Mouse (Mus musculus) lung, postnatal 0 days (tissue): ENCODE results near the gene Cdk5r2. TPM values are rescaled to one million over a fixed set of nuclear protein-coding genes. Genes with fewer than 3 reads are reported as not detected.
A peak's percentile ranks its signal among the peaks of the same experiment; 100 is the strongest.
"Not testable (repeated sequence)": the region's sequence is repeated elsewhere in the genome, so short reads cannot be mapped to it uniquely, and the experiment has no call there.

Experiments used
- ATAC-seq: fragments of 200-750 bp; cut with Nextera tagmentation; 2 replicates; pipeline ENCODE4 v1.8.0; 2017; ENCODE audit warnings: moderate library complexity
- DNase-seq: peaks from one replicate; pipeline ENCODE4 v3.0.0-alpha.2; 2016; ENCODE audit warnings: low spot score
- H3K27ac ChIP-seq: fragments of 300-500 bp; sonication (generic); 2 replicates; pipeline ENCODE4 v1.5.1; 2014; ENCODE audit warnings: antibody characterized with exemption, mild to moderate bottlenecking, low read length, mixed read lengths
- H3K27me3 ChIP-seq: fragments of 300-500 bp; sonication (generic); replicated peaks from 2 replicates; pipeline ENCODE4 v1.6.1; 2014; ENCODE audit warnings: low read length, mixed read lengths; ENCODE audit not compliant: insufficient read depth
- H3K36me3 ChIP-seq: fragments of 300-500 bp; sonication (generic); 2 replicates; pipeline ENCODE4 v1.6.1; 2014; ENCODE audit warnings: low read length, mixed read lengths; ENCODE audit not compliant: insufficient read depth
- H3K4me1 ChIP-seq: fragments of 300-500 bp; sonication (generic); 2 replicates; pipeline ENCODE4 v1.6.1; 2014; ENCODE audit warnings: antibody characterized with exemption, low read depth, low read length, mixed read lengths; ENCODE audit not compliant: insufficient read depth
- H3K4me2 ChIP-seq: fragments of 300-500 bp; sonication (generic); replicated peaks from 2 replicates; pipeline ENCODE4 v1.6.1; 2014; ENCODE audit warnings: low read depth, mild to moderate bottlenecking, low read length, moderate library complexity, mixed read lengths
- H3K4me3 ChIP-seq: fragments of 300-500 bp; sonication (generic); 2 replicates; pipeline ENCODE4 v1.5.1; 2014; ENCODE audit warnings: low read depth, low read length
- H3K9ac ChIP-seq: fragments of 300-500 bp; sonication (generic); replicated peaks from 2 replicates; pipeline ENCODE4 v1.6.1; 2014; ENCODE audit warnings: low read depth, mild to moderate bottlenecking
- H3K9me3 ChIP-seq: fragments of 300-500 bp; sonication (generic); 2 replicates; pipeline ENCODE4 v1.6.1; 2016; ENCODE audit warnings: low read length, mixed read lengths
- CTCF ChIP-seq: IDR thresholded peaks from 2 replicates; pipeline ENCODE4 v1.5.1; 2016; ENCODE audit warnings: antibody characterized with exemption, mild to moderate bottlenecking
- EP300 ChIP-seq: IDR thresholded peaks from 2 replicates; pipeline ENCODE4 v1.6.1; 2016; ENCODE audit warnings: antibody characterized with exemption, mild to moderate bottlenecking, control low read depth
- WGBS: fragments of 180-500 bp; shearing (Covaris S2); extraction: QIAGEN DNeasy Blood & Tissue Kit; methylation state at CpG from one replicate; pipeline ENCODE4 v1.1.7; 2014; 5-methylcytosine and 5-hydroxymethylcytosine counted together
- polyA plus RNA-seq: library from polyadenylated mRNA; unstranded; fragments of >200 nt; fragmentation: Nextera tagmentation; extraction: Ambion mirVana; gene quantifications from 2 replicates; pipeline ENCODE4 v1.2.1, GENCODE M21; 2015

The Cdk5r2 gene
- polyA plus RNA-seq, 1 experiment from 2014 or later, result not detected

- ATAC-seq (peak; percentile 86), DNase-seq (peak; percentile 91)
- peaks cover 56% of the 10 kb centered on the region for H3K27me3 ChIP-seq
- H3K4me1 ChIP-seq, result peaks cover 12% of the 10 kb centered on the region; the same call in 1 of the 2 replicates
- TF ChIP-seq CTCF, result peak; percentile 95
- no peak for TF ChIP-seq EP300
- H3K9ac ChIP-seq, result no peak overlapping the region
- no peak overlapping the region for H3K27ac ChIP-seq
- 0 out of 2 replicates have a peak overlapping the region, but pooled peaks have one; percentile 2 for H3K4me3 ChIP-seq
- under 1% methylated on average over 16 of the region's 16 CpGs for WGBS
- H3K36me3 ChIP-seq, result no peaks in the 10 kb centered on the region
- H3K9me3 ChIP-seq, result no peaks in the 10 kb centered on the region
- H3K4me2 ChIP-seq, result 0 out of 2 replicates have a peak overlapping the region, but pooled peaks have one; percentile 4
Measured at GRCm38 (mm10) chr1:74808078-74808477, 46.7 kb upstream of the Cdk5r2 start.

- H3K36me3 ChIP-seq, result no peaks in the 10 kb centered on the region
- ATAC-seq (no peak), DNase-seq (no peak)
- no peak overlapping the region for H3K4me3 ChIP-seq
- peaks cover 46% of the 10 kb centered on the region for H3K27me3 ChIP-seq
- H3K4me1 ChIP-seq, result peaks cover 12% of the 10 kb centered on the region; the same call in 1 of the 2 replicates
- WGBS, result 51% methylated on average over 10 of the region's 10 CpGs
- no peak overlapping the region for H3K27ac ChIP-seq
- no peak overlapping the region for H3K4me2 ChIP-seq
- no peak overlapping the region for H3K9ac ChIP-seq
- H3K9me3 ChIP-seq, result no peaks in the 10 kb centered on the region
- TF ChIP-seq EP300 (no peak), CTCF (no peak)
Measured at GRCm38 (mm10) chr1:74809007-74809406, 45.7 kb upstream of the Cdk5r2 start.

- 73% methylated on average over 9 of the region's 9 CpGs for WGBS
- Histone ChIP-seq H3K9me3 (no peaks in the 10 kb centered on the region), H3K27ac (no peak overlapping the region), H3K27me3 (no peaks in the 10 kb centered on the region), H3K4me2 (no peak overlapping the region), H3K4me1 (no peaks in the 10 kb centered on the region), H3K9ac (no peak overlapping the region), H3K4me3 (no peak overlapping the region), H3K36me3 (no peaks in the 10 kb centered on the region)
- TF ChIP-seq EP300 (no peak), CTCF (peak; percentile 41)
- ATAC-seq, result no peak
- no peak for DNase-seq
Measured at GRCm38 (mm10) chr1:74814931-74815647, 39.6 kb upstream of the Cdk5r2 start.

- 88% methylated on average over 6 of the region's 6 CpGs for WGBS
- H3K9ac ChIP-seq, DNase-seq, H3K4me3 ChIP-seq, H3K27ac ChIP-seq, H3K4me1 ChIP-seq, H3K27me3 ChIP-seq, H3K9me3 ChIP-seq, ATAC-seq, H3K4me2 ChIP-seq, H3K36me3 ChIP-seq: not testable (repeated sequence)
Measured at GRCm38 (mm10) chr1:74815965-74816364, 38.8 kb upstream of the Cdk5r2 start.

- DNase-seq, result peak; percentile 96
- no peaks in the 10 kb centered on the region for H3K36me3 ChIP-seq
- no peak for TF ChIP-seq CTCF
- TF ChIP-seq EP300, result peak; percentile 67
- no peaks in the 10 kb centered on the region for H3K9me3 ChIP-seq
- H3K4me2 ChIP-seq, result peak overlapping the region; percentile 73
- H3K27me3 ChIP-seq, result no peaks in the 10 kb centered on the region
- H3K9ac ChIP-seq, result peak overlapping the region; percentile 79
- H3K27ac ChIP-seq, result peak overlapping the region; percentile 85
- 4% methylated on average over 38 of the region's 38 CpGs for WGBS
- ATAC-seq, result peak; percentile 95
- no peaks in the 10 kb centered on the region for H3K4me1 ChIP-seq
- peak overlapping the region; percentile 71 for H3K4me3 ChIP-seq
Measured at GRCm38 (mm10) chr1:74816612-74817199, 38.0 kb upstream of the Cdk5r2 start.

- Histone ChIP-seq H3K9me3 (no peaks in the 10 kb centered on the region), H3K4me3 (peak overlapping the region; percentile 71), H3K4me2 (peak overlapping the region; percentile 73), H3K27me3 (no peaks in the 10 kb centered on the region), H3K4me1 (no peaks in the 10 kb centered on the region), H3K9ac (peak overlapping the region; percentile 79), H3K27ac (peak overlapping the region; percentile 85), H3K36me3 (no peaks in the 10 kb centered on the region)
- ATAC-seq (peak; percentile 25; the same call in 1 of the 2 replicates), DNase-seq (no peak)
- TF ChIP-seq CTCF (no peak), EP300 (no peak)
- WGBS, result 11% methylated on average over 14 of the region's 14 CpGs
Measured at GRCm38 (mm10) chr1:74817219-74817618, 37.5 kb upstream of the Cdk5r2 start.
